Comparison of ENCODE assay signal across 18 mouse cellular contexts in the genomic region with DNA sequence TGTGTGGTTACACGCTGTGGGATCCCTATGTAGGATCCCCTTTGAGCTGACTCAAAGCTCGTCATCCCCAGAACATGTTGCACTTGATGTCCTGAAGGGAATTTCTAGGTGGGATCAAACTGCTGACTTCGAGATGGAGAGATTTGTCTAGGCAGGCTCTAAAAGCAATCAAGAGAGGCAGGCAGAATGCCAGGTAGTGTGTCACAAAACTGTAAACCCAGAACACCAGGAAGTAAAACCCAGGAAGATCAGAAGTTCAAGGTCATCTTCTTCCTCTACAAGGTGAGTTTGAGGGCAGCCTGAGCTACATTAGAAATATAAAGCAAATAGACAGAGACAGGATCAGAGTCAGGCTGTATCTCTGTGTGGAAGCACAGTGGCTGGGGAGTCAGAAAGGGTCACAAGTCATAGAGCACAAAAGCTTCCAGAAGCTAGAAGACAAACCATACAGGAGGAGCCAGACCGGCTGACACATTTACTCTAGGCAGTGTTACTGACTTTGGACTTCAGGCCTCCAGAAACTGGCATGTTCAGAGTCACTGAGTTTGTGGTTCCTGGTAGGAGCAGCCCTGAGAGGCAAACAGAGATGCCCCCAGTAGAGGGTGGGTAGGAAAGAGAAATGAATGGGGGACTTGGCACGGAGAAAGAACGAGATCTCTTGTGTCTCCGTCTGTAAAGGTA. TPM values are rescaled to one million over a fixed set of nuclear protein-coding genes. Genes with fewer than 3 reads are reported as not detected.
DNase-seq lines count a peak whose midpoint lies in the region; ATAC-seq and TF ChIP-seq lines count a peak whose summit lies in the region.
"Had no signal": no experiment of that assay in that cellular context is flagged by ENCODE, and none has a peak within 500 bp of the region (broad histone marks: within the 10 kb centered on the region; RNA-seq: fewer than 3 reads in every experiment).

No protein-coding gene starts in this region.

- H3K27ac ChIP-seq in intestine, postnatal 0 days (ENCODE audit: low read depth, low read length), result 0 out of 2 replicates have a peak overlapping the region, but pooled peaks have one; percentile 21
- no peak overlapping the region for H3K27ac ChIP-seq in intestine, embryonic 16.5 days (ENCODE audit: low read length)
- peak overlapping the region; percentile 80 for H3K27ac ChIP-seq in liver, postnatal 0 days (ENCODE audit: low read depth)
- no peak overlapping the region for H3K27ac ChIP-seq in liver, embryonic 11.5 days (ENCODE audit: low read depth, low read length)
- H3K27ac ChIP-seq in limb, embryonic 10.5 days, result peak overlapping the region; percentile 63
- no peak overlapping the region for H3K27ac ChIP-seq in lung, postnatal 0 days (ENCODE audit: low read length)
- H3K27ac ChIP-seq: heart, embryonic 15.5 days; hindbrain, embryonic 14.5 days; layer of hippocampus, adult 2 months; midbrain, embryonic 12.5 days; neural tube, embryonic 15.5 days had no signal

- peaks cover 3% of the 10 kb centered on the region; the same call in 1 of the 2 replicates for H3K36me3 ChIP-seq in intestine, postnatal 0 days (ENCODE audit: control insufficient read depth, insufficient read depth)
- peaks cover 5% of the 10 kb centered on the region; the same call in 1 of the 2 replicates for H3K36me3 ChIP-seq in intestine, embryonic 16.5 days (ENCODE audit: control insufficient read depth, insufficient read depth, low read length)
- H3K36me3 ChIP-seq in liver, postnatal 0 days (replicated peaks; ENCODE audit: insufficient read depth, low read length), result 0 out of 2 replicates have a peak, but pooled peaks cover 2% of the 10 kb centered on the region
- H3K36me3 ChIP-seq in liver, embryonic 11.5 days (ENCODE audit: control insufficient read depth, insufficient read depth, low read length), result 0 out of 2 replicates have a peak, but pooled peaks cover 2% of the 10 kb centered on the region
- H3K36me3 ChIP-seq in limb, embryonic 10.5 days, result peaks cover 13% of the 10 kb centered on the region
- H3K36me3 ChIP-seq in lung, postnatal 0 days (ENCODE audit: insufficient read depth, low read length), result no peaks in the 10 kb centered on the region

- H3K4me2 ChIP-seq in intestine, postnatal 0 days (replicated peaks; ENCODE audit: low read depth), result no peak overlapping the region
- no peak overlapping the region for H3K4me2 ChIP-seq in intestine, embryonic 16.5 days (ENCODE audit: low read depth, low read length)
- 0 out of 2 replicates have a peak overlapping the region, but pooled peaks have one; percentile 19 for H3K4me2 ChIP-seq in liver, postnatal 0 days (ENCODE audit: low read depth, low read length)
- no peak overlapping the region for H3K4me2 ChIP-seq in liver, embryonic 11.5 days
- no peak overlapping the region for H3K4me2 ChIP-seq in lung, postnatal 0 days (replicated peaks; ENCODE audit: low read depth, low read length)
- H3K4me2 ChIP-seq: heart, embryonic 15.5 days; hindbrain, embryonic 14.5 days; midbrain, embryonic 12.5 days; neural tube, embryonic 15.5 days had no signal

- no peak overlapping the region for H3K4me3 ChIP-seq in intestine, postnatal 0 days (ENCODE audit: low read depth, low read length)
- H3K4me3 ChIP-seq in intestine, embryonic 16.5 days (ENCODE audit: low read length), result no peak overlapping the region
- no peak overlapping the region for H3K4me3 ChIP-seq in liver, postnatal 0 days (ENCODE audit: low read depth, low read length)
- H3K4me3 ChIP-seq in liver, embryonic 11.5 days (ENCODE audit: low read depth, low read length), result no peak overlapping the region
- H3K4me3 ChIP-seq in limb, embryonic 10.5 days, result no peak overlapping the region
- H3K4me3 ChIP-seq in lung, postnatal 0 days (ENCODE audit: low read depth, low read length), result no peak overlapping the region
- H3K4me3 ChIP-seq: heart, embryonic 15.5 days; layer of hippocampus, adult 2 months; midbrain, embryonic 12.5 days; neural tube, embryonic 15.5 days had no signal

- TF ChIP-seq CTCF in intestine, postnatal 0 days (IDR thresholded peaks at IDR 0.05; ENCODE audit: low read depth), result no peak
- TF ChIP-seq CTCF in liver, postnatal 0 days (IDR thresholded peaks at IDR 0.05; ENCODE audit: low read depth), result no peak
- TF ChIP-seq CTCF in lung, postnatal 0 days (IDR thresholded peaks at IDR 0.05), result no peak

- H3K9me3 ChIP-seq in intestine, postnatal 0 days (ENCODE audit: control insufficient read depth), result no peaks in the 10 kb centered on the region
- H3K9me3 ChIP-seq in intestine, embryonic 16.5 days (ENCODE audit: control insufficient read depth, low read length), result no peaks in the 10 kb centered on the region
- no peaks in the 10 kb centered on the region for H3K9me3 ChIP-seq in liver, postnatal 0 days (ENCODE audit: low read length)
- no peaks in the 10 kb centered on the region for H3K9me3 ChIP-seq in liver, embryonic 11.5 days (ENCODE audit: control insufficient read depth, low read length)
- no peaks in the 10 kb centered on the region for H3K9me3 ChIP-seq in limb, embryonic 10.5 days (replicated peaks)
- no peaks in the 10 kb centered on the region for H3K9me3 ChIP-seq in lung, postnatal 0 days (ENCODE audit: low read length)
- H3K9me3 ChIP-seq: heart, embryonic 15.5 days; midbrain, embryonic 12.5 days; neural tube, embryonic 15.5 days had no signal

- DNase-seq in liver, postnatal 0 days, result no peak
- DNase-seq in liver, embryonic 11.5 days (ENCODE audit: low spot score), result no peak
- no peak for DNase-seq in limb, embryonic 10.5 days (ENCODE audit: low spot score)
- no peak for DNase-seq in lung, postnatal 0 days (ENCODE audit: low spot score)
- DNase-seq in spleen, postnatal 14 days (ENCODE audit: low spot score in 2 of 2), result no peak
- DNase-seq: adrenal gland, postnatal 36 days; cerebellum, adult 9-11 months; gastrocnemius, postnatal 36 days; heart, postnatal 36 days; right cerebral cortex, adult 18-20 months had no signal

- no peak overlapping the region for H3K9ac ChIP-seq in intestine, postnatal 0 days (ENCODE audit: low read depth, low read length)
- no peak overlapping the region for H3K9ac ChIP-seq in intestine, embryonic 16.5 days (ENCODE audit: low read depth, low read length)
- H3K9ac ChIP-seq in liver, postnatal 0 days (replicated peaks), result no peak overlapping the region; the same call in 1 of the 2 replicates
- no peak overlapping the region for H3K9ac ChIP-seq in liver, embryonic 11.5 days (ENCODE audit: low read depth, low read length)
- H3K9ac ChIP-seq in lung, postnatal 0 days (replicated peaks; ENCODE audit: low read depth), result no peak overlapping the region
- H3K9ac ChIP-seq: heart, embryonic 15.5 days; hindbrain, embryonic 14.5 days; midbrain, embryonic 12.5 days; neural tube, embryonic 15.5 days had no signal

- H3K27me3 ChIP-seq in intestine, postnatal 0 days (replicated peaks; ENCODE audit: control insufficient read depth, insufficient read depth, low read length), result no peaks in the 10 kb centered on the region
- H3K27me3 ChIP-seq in intestine, embryonic 16.5 days (replicated peaks; ENCODE audit: control insufficient read depth, insufficient read depth, low read length), result no peaks in the 10 kb centered on the region
- H3K27me3 ChIP-seq in liver, postnatal 0 days (ENCODE audit: insufficient read depth, low read length), result no peaks in the 10 kb centered on the region
- H3K27me3 ChIP-seq in liver, embryonic 11.5 days (replicated peaks; ENCODE audit: control insufficient read depth, insufficient read depth, low read length), result no peaks in the 10 kb centered on the region
- no peaks in the 10 kb centered on the region for H3K27me3 ChIP-seq in limb, embryonic 10.5 days (ENCODE audit: low read depth, poor library complexity, severe bottlenecking)
- H3K27me3 ChIP-seq in lung, postnatal 0 days (replicated peaks; ENCODE audit: insufficient read depth, low read length), result no peaks in the 10 kb centered on the region
- H3K27me3 ChIP-seq: heart, embryonic 15.5 days; midbrain, embryonic 12.5 days; neural tube, embryonic 15.5 days had no signal

- no peak for ATAC-seq in intestine, postnatal 0 days
- ATAC-seq in intestine, embryonic 16.5 days, result no peak
- no peak for ATAC-seq in liver, postnatal 0 days
- no peak for ATAC-seq in liver, embryonic 11.5 days (replicated peaks; ENCODE audit: low FRiP score)
- no peak for ATAC-seq in lung, postnatal 0 days
- ATAC-seq: CD4-positive, CD25-positive, alpha-beta regulatory T cell, adult 4 months had no signal

- TF ChIP-seq EP300 in liver, postnatal 0 days (IDR thresholded peaks at IDR 0.05; ENCODE audit: low read depth), result no peak
- TF ChIP-seq EP300 in lung, postnatal 0 days (IDR thresholded peaks at IDR 0.05), result no peak

- 0 out of 2 replicates have a peak, but pooled peaks cover 3% of the 10 kb centered on the region for H3K4me1 ChIP-seq in intestine, postnatal 0 days (replicated peaks; ENCODE audit: control insufficient read depth, insufficient read depth, low read length)
- peaks cover 6% of the 10 kb centered on the region; the same call in 1 of the 2 replicates for H3K4me1 ChIP-seq in intestine, embryonic 16.5 days (ENCODE audit: control insufficient read depth, insufficient read depth, low read length)
- no peaks in the 10 kb centered on the region for H3K4me1 ChIP-seq in liver, postnatal 0 days (ENCODE audit: insufficient read depth)
- no peaks in the 10 kb centered on the region; the same call in 1 of the 2 replicates for H3K4me1 ChIP-seq in liver, embryonic 11.5 days (replicated peaks; ENCODE audit: control insufficient read depth, insufficient read depth, low read length)
- H3K4me1 ChIP-seq in limb, embryonic 10.5 days, result peaks cover 22% of the 10 kb centered on the region
- no peaks in the 10 kb centered on the region for H3K4me1 ChIP-seq in lung, postnatal 0 days (ENCODE audit: insufficient read depth, low read depth, low read length)
- H3K4me1 ChIP-seq: heart, embryonic 15.5 days; midbrain, embryonic 12.5 days; neural tube, embryonic 15.5 days had no signal

- 85% methylated on average over 7 of the region's 7 CpGs for WGBS in intestine, postnatal 0 days
- WGBS in intestine, embryonic 16.5 days, result 85% methylated on average over 7 of the region's 7 CpGs
- WGBS in liver, postnatal 0 days (ENCODE audit: insufficient replicate concordance), result 75% methylated on average over 7 of the region's 7 CpGs
- 80% methylated on average over 7 of the region's 7 CpGs for WGBS in liver, embryonic 11.5 days
- WGBS in limb, embryonic 10.5 days, result 87% methylated on average over 7 of the region's 7 CpGs
- 75% methylated on average over 7 of the region's 7 CpGs for WGBS in lung, postnatal 0 days

RNA-seq across cellular contexts. Expression of a gene that starts 11.6 kb away (rescaled TPM):
- 47.3 and 49.4 TPM in 2 replicates for polyA plus RNA-seq in intestine, postnatal 0 days (2015; fragmentation: Nextera tagmentation; extraction: Ambion mirVana)
- 49.1 and 49.8 TPM in 2 replicates for polyA plus RNA-seq in intestine, embryonic 16.5 days (2015; fragmentation: Nextera tagmentation; extraction: Ambion mirVana)
- polyA plus RNA-seq in liver, postnatal 0 days (2015; fragmentation: Nextera tagmentation; extraction: Ambion mirVana), result 13.8 and 15.7 TPM in 2 replicates
- 23.0 and 23.6 TPM in 2 replicates for polyA plus RNA-seq in liver, embryonic 11.5 days (2014; fragmentation: Nextera tagmentation; extraction: Ambion mirVana)
- 32.7 and 37.0 TPM in 2 replicates for polyA plus RNA-seq in limb, embryonic 10.5 days (2016; fragmentation: Nextera tagmentation; extraction: Ambion mirVana)
- polyA plus RNA-seq in lung, postnatal 0 days (2015; fragmentation: Nextera tagmentation; extraction: Ambion mirVana), result 21.8 and 22.9 TPM in 2 replicates

RNA-seq across cellular contexts. Expression of a gene that starts 19.2 kb away (rescaled TPM):
- polyA plus RNA-seq in intestine, postnatal 0 days (2015; fragmentation: Nextera tagmentation; extraction: Ambion mirVana), result 4.8 and 5.4 TPM in 2 replicates
- polyA plus RNA-seq in intestine, embryonic 16.5 days (2015; fragmentation: Nextera tagmentation; extraction: Ambion mirVana), result 2.2 and 4.2 TPM in 2 replicates
- 411 and 419 TPM in 2 replicates for polyA plus RNA-seq in liver, postnatal 0 days (2015; fragmentation: Nextera tagmentation; extraction: Ambion mirVana)
- 8.0 and 9.9 TPM in 2 replicates for polyA plus RNA-seq in liver, embryonic 11.5 days (2014; fragmentation: Nextera tagmentation; extraction: Ambion mirVana)
- polyA plus RNA-seq in limb, embryonic 10.5 days (2016; fragmentation: Nextera tagmentation; extraction: Ambion mirVana), result not detected in 2 replicates
- polyA plus RNA-seq in lung, postnatal 0 days (2015; fragmentation: Nextera tagmentation; extraction: Ambion mirVana), result 223 and 355 TPM in 2 replicates
- polyA plus RNA-seq: CD4-positive, CD25-positive, alpha-beta regulatory T cell, adult 4 months had no signal

RNA-seq across cellular contexts. Expression of a gene that starts 25.5 kb away (rescaled TPM):
- 95.0 and 100 TPM in 2 replicates for polyA plus RNA-seq in intestine, postnatal 0 days (2015; fragmentation: Nextera tagmentation; extraction: Ambion mirVana)
- polyA plus RNA-seq in intestine, embryonic 16.5 days (2015; fragmentation: Nextera tagmentation; extraction: Ambion mirVana), result 44.2 and 45.8 TPM in 2 replicates
- polyA plus RNA-seq in liver, postnatal 0 days (2015; fragmentation: Nextera tagmentation; extraction: Ambion mirVana), result 30.1 and 32.2 TPM in 2 replicates
- polyA plus RNA-seq in liver, embryonic 11.5 days (2014; fragmentation: Nextera tagmentation; extraction: Ambion mirVana), result 36.2 and 39.7 TPM in 2 replicates
- polyA plus RNA-seq in limb, embryonic 10.5 days (2016; fragmentation: Nextera tagmentation; extraction: Ambion mirVana), result 36.3 and 37.0 TPM in 2 replicates
- polyA plus RNA-seq in lung, postnatal 0 days (2015; fragmentation: Nextera tagmentation; extraction: Ambion mirVana), result 73.4 and 78.1 TPM in 2 replicates

RNA-seq across cellular contexts. Expression of a gene that starts 43.0 kb away (rescaled TPM):
- 2.9 and 3.2 TPM in 2 replicates for polyA plus RNA-seq in intestine, postnatal 0 days (2015; fragmentation: Nextera tagmentation; extraction: Ambion mirVana)
- polyA plus RNA-seq in intestine, embryonic 16.5 days (2015; fragmentation: Nextera tagmentation; extraction: Ambion mirVana), result 5.1 and 5.3 TPM in 2 replicates
- 1.6 and 1.8 TPM in 2 replicates for polyA plus RNA-seq in liver, postnatal 0 days (2015; fragmentation: Nextera tagmentation; extraction: Ambion mirVana)
- polyA plus RNA-seq in liver, embryonic 11.5 days (2014; fragmentation: Nextera tagmentation; extraction: Ambion mirVana), result 4.5 and 5.4 TPM in 2 replicates
- 5.9 and 7.3 TPM in 2 replicates for polyA plus RNA-seq in limb, embryonic 10.5 days (2016; fragmentation: Nextera tagmentation; extraction: Ambion mirVana)
- 4.1 and 4.6 TPM in 2 replicates for polyA plus RNA-seq in lung, postnatal 0 days (2015; fragmentation: Nextera tagmentation; extraction: Ambion mirVana)

RNA-seq across cellular contexts. Expression of a gene that starts 44.0 kb away (rescaled TPM):
- 45.1 and 52.6 TPM in 2 replicates for polyA plus RNA-seq in intestine, postnatal 0 days (2015; fragmentation: Nextera tagmentation; extraction: Ambion mirVana)
- polyA plus RNA-seq in intestine, embryonic 16.5 days (2015; fragmentation: Nextera tagmentation; extraction: Ambion mirVana), result 19.3 and 19.9 TPM in 2 replicates
- 32.4 and 36.9 TPM in 2 replicates for polyA plus RNA-seq in liver, postnatal 0 days (2015; fragmentation: Nextera tagmentation; extraction: Ambion mirVana)
- 10.4 and 12.7 TPM in 2 replicates for polyA plus RNA-seq in liver, embryonic 11.5 days (2014; fragmentation: Nextera tagmentation; extraction: Ambion mirVana)
- 30.8 and 33.0 TPM in 2 replicates for polyA plus RNA-seq in limb, embryonic 10.5 days (2016; fragmentation: Nextera tagmentation; extraction: Ambion mirVana)
- 16.7 and 21.5 TPM in 2 replicates for polyA plus RNA-seq in lung, postnatal 0 days (2015; fragmentation: Nextera tagmentation; extraction: Ambion mirVana)

Comparison
In these comparisons a context has a peak if more than half of its experiments do, and no peak if none do; other contexts are left out.
1. H3K27ac ChIP-seq: peak in intestine, postnatal 0 days (single experiment), liver, postnatal 0 days (single experiment) and limb, embryonic 10.5 days (single experiment); none in intestine, embryonic 16.5 days (single experiment), liver, embryonic 11.5 days (single experiment) and lung, postnatal 0 days (single experiment).
2. RNA of a gene that starts 19.2 kb away (polyA plus RNA-seq): 411 to 419 TPM in liver, postnatal 0 days and 223 to 355 TPM in lung, postnatal 0 days; 8.0 to 9.9 TPM in liver, embryonic 11.5 days, 4.8 to 5.4 TPM in intestine, postnatal 0 days, 2.2 to 4.2 TPM in intestine, embryonic 16.5 days and not detected in limb, embryonic 10.5 days; every median in the first group is over 10 times any median in the second.